Mouse (Mus musculus) cerebellum, adult 18-20 months (tissue): Measurements from ENCODE around the gene Magoh.

ENCODE experiments used
- DNase-seq, 2 experiments: peaks; one replicate each; pipeline ENCODE4 v3.0.0; 2021

Magoh gene

GRCm38 (mm10) chr4:107889731-107890432, 10.3 kb downstream of the Magoh start, which contains the start of gene 0610037L13Rik:
Gene 0610037L13Rik (plus strand): TSS chr4:107889813.
- DNase-seq: peak; percentile 94 to 98

GRCm38 (mm10) chr4:107892663-107893062, 13.1 kb downstream of the Magoh start:
- no peak for DNase-seq

GRCm38 (mm10) chr4:107899211-107899927, 19.8 kb downstream of the Magoh start:
- no peak for DNase-seq

GRCm38 (mm10) chr4:107900206-107900605, 20.7 kb downstream of the Magoh start:
- DNase-seq: no peak

GRCm38 (mm10) chr4:107904252-107904651, 24.7 kb downstream of the Magoh start:
- DNase-seq: no peak

GRCm38 (mm10) chr4:107906561-107906960, 27.0 kb downstream of the Magoh start:
- no peak for DNase-seq

- DNase-seq: no peak
Measured at GRCm38 (mm10) chr4:107910020-107910419, 30.5 kb downstream of the Magoh start.

- DNase-seq: no peak
Measured at GRCm38 (mm10) chr4:107920336-107920735, 40.8 kb downstream of the Magoh start.

- DNase-seq: no peak
Measured at GRCm38 (mm10) chr4:107921152-107921695, 41.7 kb downstream of the Magoh start.

GRCm38 (mm10) chr4:107921952-107922351, 42.4 kb downstream of the Magoh start:
- no peak for DNase-seq

GRCm38 (mm10) chr4:107923145-107923802, 43.7 kb downstream of the Magoh start, which contains the start of gene Cpt2:
Gene Cpt2 (minus strand): TSS chr4:107923610.
- DNase-seq: peak; percentile 83 to 84

- DNase-seq: no peak
Measured at GRCm38 (mm10) chr4:107923803-107924194, 44.2 kb downstream of the Magoh start.

GRCm38 (mm10) chr4:107928269-107928668, 48.7 kb downstream of the Magoh start:
- no peak for DNase-seq

GRCm38 (mm10) chr4:107928726-107929125, 49.2 kb downstream of the Magoh start:
- no peak for DNase-seq

- DNase-seq: no peak
Measured at GRCm38 (mm10) chr4:107931453-107931852, 51.9 kb downstream of the Magoh start.

GRCm38 (mm10) chr4:107933239-107933638, 53.7 kb downstream of the Magoh start:
- no peak for DNase-seq

GRCm38 (mm10) chr4:107935254-107935653, 55.7 kb downstream of the Magoh start:
- DNase-seq: no peak
